Mouse (Mus musculus) monocyte, adult 5-6 weeks (primary cell): ENCODE results near the gene Narfl. TPM values are rescaled to one million over a fixed set of nuclear protein-coding genes. Genes with fewer than 3 reads are reported as not detected.
"Not testable (repeated sequence)": the region's sequence is repeated elsewhere in the genome, so short reads cannot be mapped to it uniquely, and the experiment has no call there.

ENCODE experiments used
- ATAC-seq: fragments of 153-309, 156-312 bp; replicated peaks from 2 replicates; pipeline ENCODE4 v1.8.0; 2017; ENCODE audit warnings: mild to moderate bottlenecking; ENCODE audit not compliant: low TSS enrichment, insufficient number of reproducible peaks, severe bottlenecking, poor library complexity, low FRiP score
- total RNA-seq: library from RNA; stranded (forward); fragments of 200-1000, 200-491, 200-594 nt; gene quantifications from 3 replicates; pipeline ENCODE4 v1.2.3, GENCODE M21; 2017

Gene Narfl
- total RNA-seq = 22.3 to 32.1 TPM (median 27.3 TPM) in 3 replicates

GRCm38 (mm10) chr17:25773549-25774120 lies at the start of gene Narfl:
Gene Narfl, plus strand, starts transcription at chr17:25773776.
- peak; percentile 97 for ATAC-seq

GRCm38 (mm10) chr17:25723919-25724318 lies 49.7 kb upstream of the Narfl start:
- no peak for ATAC-seq

GRCm38 (mm10) chr17:25725264-25725663 lies 48.3 kb upstream of the Narfl start:
- ATAC-seq = no peak

- ATAC-seq = peak; percentile 92
Observed at GRCm38 (mm10) chr17:25727265-25728008, 46.1 kb upstream of the Narfl start, which contains the start of the genes Chtf18 and Rpusd1. Gene Chtf18, minus strand, starts transcription at chr17:25727419. Gene Rpusd1, plus strand, starts transcription at chr17:25727670.

GRCm38 (mm10) chr17:25728009-25728270 lies 45.6 kb upstream of the Narfl start:
- no peak for ATAC-seq

GRCm38 (mm10) chr17:25732082-25732481 lies 41.5 kb upstream of the Narfl start:
- ATAC-seq = peak; percentile 52

- ATAC-seq = no peak
Observed at GRCm38 (mm10) chr17:25735246-25735645, 38.3 kb upstream of the Narfl start.

- ATAC-seq = no peak
Observed at GRCm38 (mm10) chr17:25735745-25736144, 37.8 kb upstream of the Narfl start, which contains the start of gene Mslnl. Gene Mslnl, plus strand, starts transcription at chr17:25736042.

GRCm38 (mm10) chr17:25738861-25739260 lies 34.7 kb upstream of the Narfl start:
- no peak for ATAC-seq

- not testable (repeated sequence) for ATAC-seq
Observed at GRCm38 (mm10) chr17:25741471-25741870, 32.1 kb upstream of the Narfl start.

- no peak for ATAC-seq
Observed at GRCm38 (mm10) chr17:25743831-25744230, 29.7 kb upstream of the Narfl start.

GRCm38 (mm10) chr17:25744311-25744710 lies 29.3 kb upstream of the Narfl start:
- ATAC-seq = no peak

- no peak for ATAC-seq
Observed at GRCm38 (mm10) chr17:25748238-25748637, 25.3 kb upstream of the Narfl start.

- no peak for ATAC-seq
Observed at GRCm38 (mm10) chr17:25749314-25749713, 24.3 kb upstream of the Narfl start.

- ATAC-seq = no peak
Observed at GRCm38 (mm10) chr17:25751446-25751845, 22.1 kb upstream of the Narfl start.

- no peak for ATAC-seq
Observed at GRCm38 (mm10) chr17:25754241-25754640, 19.3 kb upstream of the Narfl start, which contains the start of gene Msln. Gene Msln, minus strand, starts transcription at chr17:25754378.

GRCm38 (mm10) chr17:25755086-25755485 lies 18.5 kb upstream of the Narfl start:
- ATAC-seq = no peak

GRCm38 (mm10) chr17:25755627-25756377 lies 17.8 kb upstream of the Narfl start:
- ATAC-seq = no peak

GRCm38 (mm10) chr17:25756378-25757242 lies 17.0 kb upstream of the Narfl start:
- no peak for ATAC-seq
